Mouse (Mus musculus) T-helper 2 cell (primary cell): ENCODE data around the gene Efna5.

Experiments used
- in situ Hi-C: fragments of 300-600 bp; cut with MboI, MseI; formaldehyde crosslinking; loops from one replicate; pipeline ENCODE4 v1.15.1; 2025; ENCODE audit warnings: high pct_unique_total_duplicates

The Efna5 gene

DNA sequence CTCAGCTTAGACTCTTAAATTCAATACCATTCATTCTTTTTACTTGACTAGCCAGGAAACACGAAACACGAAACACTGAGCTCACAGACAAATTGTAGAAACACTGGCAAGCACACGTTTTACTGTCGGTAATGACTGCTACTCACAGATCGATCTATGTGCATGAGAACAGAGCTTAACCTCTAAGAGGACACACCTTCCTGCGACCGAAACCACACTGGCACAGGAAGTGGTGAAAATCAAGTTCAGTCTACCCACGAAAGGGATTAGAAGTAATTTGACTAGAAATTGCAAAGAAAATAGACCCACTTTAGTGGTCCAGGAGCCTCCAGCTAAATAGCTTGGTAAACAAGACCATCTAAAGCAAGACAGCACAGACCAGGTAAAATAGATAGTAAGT is 23.8 kb downstream of the Efna5 start:
- in situ Hi-C loops, result no loop called here

DNA sequence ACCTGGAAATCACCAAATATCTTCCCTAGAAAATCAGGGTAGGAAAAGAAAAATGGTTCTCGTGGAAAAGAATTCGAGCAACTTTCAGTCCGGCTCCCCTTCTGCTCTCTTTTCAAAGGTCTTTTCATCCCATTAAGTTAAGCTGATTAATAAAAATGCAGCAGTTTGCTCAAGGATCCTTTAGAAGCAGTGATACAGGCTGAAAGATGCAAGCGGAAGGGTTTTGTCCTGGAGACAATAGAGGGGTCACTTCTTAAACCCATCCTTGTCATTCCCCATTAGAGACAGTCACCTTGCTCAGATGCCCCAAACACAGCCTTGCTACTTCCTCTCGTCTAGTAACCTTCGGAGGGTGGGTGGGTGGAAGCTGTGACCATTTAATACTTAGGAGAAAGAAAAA is 27.4 kb downstream of the Efna5 start:
- in situ Hi-C loops, result no loop called here

DNA sequence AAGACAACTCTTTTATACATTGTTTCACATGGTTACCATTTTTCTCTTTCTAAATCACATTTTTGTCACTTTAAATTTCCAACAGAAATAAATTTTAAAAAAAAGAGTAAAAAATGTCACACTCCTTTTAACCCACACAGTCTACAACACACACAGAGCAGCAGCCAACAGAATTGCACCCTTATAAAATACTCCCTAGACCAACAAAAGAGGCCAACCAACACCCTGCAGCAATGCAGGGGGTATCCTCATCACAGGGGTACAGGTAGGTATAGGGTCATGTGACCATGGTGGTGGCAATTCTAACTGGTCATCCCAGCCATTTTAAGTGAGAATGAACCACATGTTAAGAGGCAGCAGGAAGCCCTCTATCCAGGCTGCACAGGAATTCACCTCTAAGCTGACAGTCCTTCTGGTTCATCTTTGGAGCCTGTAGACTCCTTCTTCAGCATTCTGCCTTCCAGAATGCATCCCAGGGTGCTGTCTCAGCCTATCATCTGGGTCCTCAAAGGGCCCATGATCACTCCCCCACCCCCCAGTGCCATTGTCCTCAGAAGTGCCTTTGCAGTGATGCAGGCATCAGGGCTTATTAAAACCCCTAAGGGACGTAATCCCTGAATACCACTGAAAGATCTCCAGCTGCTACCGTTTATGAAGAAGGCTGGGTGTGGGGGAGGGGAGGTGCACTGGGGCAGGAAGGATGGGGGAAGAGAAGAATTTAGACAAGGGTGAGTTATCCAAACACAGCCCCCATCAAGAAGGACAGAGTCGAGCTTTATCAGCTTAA is 28.1 kb downstream of the Efna5 start:
- in situ Hi-C loops, result no loop called here

DNA sequence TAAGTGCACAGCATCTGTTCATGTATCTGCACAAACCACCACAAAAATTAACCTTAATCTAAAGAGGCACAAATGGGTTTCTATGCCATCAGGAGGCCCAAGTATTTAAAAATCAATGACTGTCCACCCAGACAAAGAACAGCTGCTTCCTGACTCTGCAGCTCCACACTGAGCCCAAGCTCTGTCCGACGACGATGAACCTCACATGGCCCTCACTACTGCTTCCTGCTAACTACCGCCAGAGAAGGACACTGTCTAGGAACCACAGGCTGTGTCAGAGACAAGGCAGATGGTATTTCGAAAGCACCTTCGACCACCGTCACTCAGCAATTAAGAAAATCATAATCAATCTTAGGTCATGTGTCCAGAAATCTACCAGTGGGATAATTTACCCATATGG is 29.8 kb downstream of the Efna5 start:
- in situ Hi-C loops, result no loop called here

DNA sequence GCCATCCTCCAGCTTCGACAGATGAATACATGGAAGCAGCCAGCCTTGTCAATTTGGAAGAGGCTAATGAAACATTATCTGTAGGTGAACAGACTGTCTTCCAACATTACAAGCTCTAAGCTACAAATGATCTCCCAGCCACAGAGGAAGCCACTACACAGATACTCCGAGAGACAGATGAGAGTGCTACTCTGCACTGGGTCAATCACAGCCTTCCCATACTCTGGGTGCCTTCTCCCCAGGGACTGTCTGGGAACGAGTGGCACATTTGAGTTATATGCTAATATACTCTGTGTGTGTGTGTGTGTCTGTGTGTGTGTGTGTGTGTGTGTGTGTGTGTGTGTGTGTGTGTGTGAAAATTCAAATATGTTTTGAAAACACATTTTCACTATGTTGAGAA is 30.5 kb downstream of the Efna5 start:
- in situ Hi-C loops, result no loop called here

DNA sequence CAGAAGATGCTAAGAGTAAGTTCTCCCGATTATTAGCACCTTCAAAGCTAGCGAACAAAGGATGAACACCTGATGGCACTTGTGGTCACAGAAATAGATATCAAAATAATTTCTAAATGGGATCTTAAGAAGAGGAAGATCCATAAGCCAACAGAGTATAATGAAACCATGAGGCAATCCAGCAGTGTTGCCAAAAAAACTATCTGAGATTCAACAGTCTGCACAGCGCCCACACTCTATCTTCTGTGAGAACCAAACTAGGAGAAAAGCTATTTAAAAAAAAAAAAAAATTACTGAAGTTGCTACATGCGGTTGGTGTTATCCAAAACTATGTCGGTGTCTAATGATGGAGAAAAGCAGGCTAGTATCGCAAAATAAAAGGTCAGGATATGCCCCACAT is 31.4 kb downstream of the Efna5 start:
- in situ Hi-C loops, result no loop called here

DNA sequence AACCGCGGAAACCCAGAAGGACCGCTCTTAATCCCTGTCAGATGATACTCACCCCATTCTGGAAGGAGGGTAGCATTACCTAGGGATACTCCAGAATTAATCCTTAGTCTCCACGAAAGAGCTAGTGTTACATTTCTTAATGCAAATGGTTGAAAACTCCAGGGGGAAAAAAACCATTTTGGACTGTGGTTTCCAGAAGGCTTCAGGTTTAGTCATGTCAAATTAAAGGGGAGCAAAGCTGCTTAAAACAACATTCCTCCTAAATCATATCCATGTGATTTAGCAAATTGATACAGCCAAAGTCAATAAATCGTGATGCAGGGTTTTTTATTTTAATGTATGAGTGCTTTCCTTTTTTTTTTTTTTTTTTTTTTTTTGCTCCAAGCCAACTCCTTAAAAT is 35.5 kb downstream of the Efna5 start:
- in situ Hi-C loops, result no loop called here

DNA sequence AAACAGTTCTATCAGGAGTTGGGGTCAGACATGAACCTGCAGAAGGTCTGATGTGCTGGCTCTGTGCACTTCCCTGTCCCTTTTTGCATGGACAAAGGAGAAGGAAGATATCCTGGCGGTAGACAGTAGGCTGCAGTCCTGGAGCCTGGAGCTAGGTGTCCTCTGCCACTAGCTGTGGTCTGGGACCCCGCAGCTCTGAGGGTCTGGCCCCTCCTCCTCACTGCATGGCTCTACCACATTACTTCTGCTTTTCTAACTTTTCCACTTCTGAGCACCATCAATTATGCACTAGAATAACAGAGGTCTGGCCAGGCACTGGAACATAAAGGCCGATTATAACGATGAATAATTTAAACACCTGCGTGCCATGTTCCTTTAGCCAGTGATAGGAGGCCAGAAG is 36.8 kb downstream of the Efna5 start:
- in situ Hi-C loops, result no loop called here

DNA sequence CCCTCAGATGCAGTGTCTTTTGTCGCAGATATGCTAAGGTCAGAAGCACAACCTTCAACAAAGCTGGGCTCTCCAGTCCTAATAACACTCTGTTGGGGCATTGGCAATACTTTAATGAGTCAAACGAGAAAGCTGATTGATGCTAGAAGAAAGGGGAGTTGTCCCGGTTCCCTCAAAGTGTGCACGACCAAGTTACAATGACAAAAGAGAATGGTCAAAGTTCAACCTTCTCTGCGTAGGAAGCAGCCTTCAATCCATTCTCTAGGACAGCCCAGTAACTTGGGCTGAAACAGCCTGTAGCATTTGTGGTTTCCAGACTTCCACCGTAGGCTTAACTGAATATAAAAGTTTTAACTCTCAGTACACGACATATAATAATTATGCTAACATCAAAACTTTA is 43.8 kb downstream of the Efna5 start:
- in situ Hi-C loops, result no loop called here

DNA sequence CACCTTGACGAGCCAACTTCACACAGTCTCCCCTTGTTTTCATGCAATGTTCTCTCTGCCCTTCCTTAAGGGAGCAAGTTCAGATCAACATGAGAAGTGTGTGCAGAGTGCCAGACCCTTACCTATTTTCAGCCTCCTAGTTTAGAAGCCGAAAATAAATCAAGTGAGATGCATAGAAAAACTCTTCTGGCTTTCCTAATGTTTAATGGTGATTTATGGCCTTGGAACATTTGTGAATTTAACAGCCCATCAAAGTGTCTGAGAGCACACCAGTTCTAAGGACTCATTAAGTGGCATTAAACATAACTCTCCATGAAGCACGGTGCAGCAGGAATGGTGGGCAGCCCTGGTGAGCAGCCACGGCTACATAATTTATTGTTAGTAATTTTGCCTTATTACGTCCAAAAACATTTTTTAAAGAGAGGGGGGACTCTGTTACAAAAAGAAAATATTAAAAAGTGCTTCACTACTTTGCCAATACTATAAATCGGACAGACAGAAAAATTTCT is 44.5 kb downstream of the Efna5 start:
- in situ Hi-C loops, result no loop called here

DNA sequence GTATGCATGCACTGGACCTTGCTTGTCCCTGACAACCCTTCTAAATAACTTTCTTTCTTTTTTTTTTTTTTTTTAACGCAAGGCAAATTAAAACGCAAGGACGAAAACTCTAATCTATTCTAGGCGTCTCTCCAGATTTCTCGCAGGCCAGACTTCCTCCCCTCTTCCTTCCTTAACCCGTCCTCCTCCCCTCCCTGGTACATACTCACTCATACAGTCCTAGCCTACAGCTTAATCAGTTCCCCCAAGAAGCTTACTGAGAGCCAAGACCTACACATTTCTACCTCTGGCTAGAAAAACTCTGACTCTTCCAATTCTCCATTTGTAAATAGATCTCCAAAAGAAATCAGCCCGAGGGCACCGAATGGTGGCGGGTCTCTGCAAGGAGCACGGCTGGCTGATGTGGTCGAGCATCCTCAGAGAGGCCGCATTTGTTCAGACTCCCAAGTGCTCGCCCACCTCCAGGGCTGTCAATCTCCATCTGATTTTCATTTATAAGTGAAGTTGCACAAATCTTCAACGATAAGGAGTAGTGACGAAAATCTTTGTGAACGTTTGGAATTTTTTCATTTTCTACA is 48.5 kb downstream of the Efna5 start:
- in situ Hi-C loops, result no loop called here

DNA sequence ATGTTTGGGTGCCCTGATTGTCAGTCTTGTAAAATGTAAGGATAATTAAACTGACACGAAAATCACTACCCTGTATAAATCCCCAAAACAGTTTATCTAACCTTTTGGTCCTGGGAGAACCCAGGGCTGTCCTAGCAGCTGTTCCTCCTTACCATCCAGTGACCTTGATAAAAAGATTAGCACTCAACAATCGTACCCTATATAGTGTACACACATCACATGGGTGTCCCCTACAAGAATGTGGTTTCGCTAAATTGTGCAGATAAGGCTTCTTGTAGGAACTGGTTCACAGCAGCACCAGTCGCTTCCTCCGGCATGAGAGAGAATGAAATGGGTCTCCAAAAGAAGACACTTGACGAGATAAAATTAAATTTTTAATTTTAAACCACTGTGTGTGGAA is 53.6 kb downstream of the Efna5 start:
- in situ Hi-C loops, result no loop called here

DNA sequence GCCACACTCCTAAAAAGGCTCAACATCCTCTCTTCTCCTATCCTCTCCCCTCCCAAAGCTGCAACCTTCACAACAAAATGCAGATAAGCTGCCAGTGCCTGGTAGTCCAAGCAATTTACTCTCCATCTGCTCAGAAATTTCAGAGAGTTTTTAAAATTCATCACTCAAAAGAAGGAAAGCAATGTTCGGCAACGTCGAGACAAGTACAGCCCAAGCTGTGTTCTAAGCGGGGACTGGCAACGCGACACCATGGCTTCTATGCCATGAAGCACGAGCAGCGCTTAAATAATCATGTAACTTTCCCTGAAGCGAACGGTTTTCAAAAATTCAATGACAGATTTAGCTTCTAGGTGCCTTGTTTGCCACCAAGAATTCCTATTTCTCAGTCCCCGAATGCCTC is 59.9 kb downstream of the Efna5 start:
- in situ Hi-C loops, result no loop called here

DNA sequence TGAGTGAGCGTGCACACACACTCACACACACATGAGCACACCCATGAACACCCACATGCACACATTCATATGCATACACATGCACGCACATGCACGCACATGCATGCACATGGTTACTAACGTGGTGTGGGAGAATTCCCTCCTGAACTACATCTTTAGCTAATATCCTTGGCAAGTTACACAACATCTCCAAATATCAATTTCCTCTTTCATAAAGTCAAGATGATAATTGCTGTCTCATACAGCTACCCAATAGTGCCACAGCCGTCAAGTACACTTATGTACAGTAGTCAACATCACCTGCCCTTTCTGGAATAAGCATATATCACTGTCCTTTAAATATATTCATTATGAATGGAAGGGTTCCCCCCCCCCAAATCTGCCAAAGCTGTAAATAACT is 61.2 kb downstream of the Efna5 start:
- in situ Hi-C loops, result no loop called here

DNA sequence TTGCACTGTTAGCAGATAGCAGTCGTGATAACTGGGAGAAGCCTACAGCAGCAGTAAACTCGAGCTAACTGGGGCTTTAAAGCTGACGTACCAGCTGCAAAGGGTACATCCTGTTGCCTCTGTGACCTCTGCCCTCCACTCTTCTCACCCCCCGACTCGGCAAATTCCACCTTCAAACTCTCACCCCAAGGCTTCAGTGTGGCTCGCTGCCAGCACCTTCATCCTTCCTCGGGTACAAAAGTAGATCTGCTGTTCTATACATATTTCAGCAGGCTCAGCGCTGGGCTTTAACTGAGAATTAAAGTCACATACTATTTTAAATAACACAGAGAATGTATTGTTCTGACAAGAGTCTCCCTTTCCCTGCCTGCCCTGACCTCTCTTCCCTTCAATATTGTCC is 62.3 kb downstream of the Efna5 start:
- in situ Hi-C loops, result no loop called here

DNA sequence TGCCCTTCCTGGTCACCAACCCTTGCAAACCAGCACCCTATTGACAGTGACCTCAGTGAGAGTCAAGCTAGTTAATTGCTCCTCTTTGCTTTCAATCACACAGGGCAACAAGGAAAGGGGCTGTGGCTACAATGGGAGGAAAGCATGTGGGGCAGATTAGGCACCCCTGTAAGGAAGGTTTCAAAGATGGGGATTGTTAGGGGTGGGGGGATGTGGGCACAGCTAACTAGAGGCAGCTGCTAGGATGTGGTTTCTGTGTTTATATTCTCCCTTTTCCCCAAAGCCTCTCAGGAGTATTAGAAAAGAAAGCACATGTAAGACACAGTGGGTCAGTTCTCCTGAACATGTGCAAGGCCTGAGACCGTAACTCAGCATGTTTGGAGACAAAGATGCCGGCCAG is 62.8 kb downstream of the Efna5 start:
- in situ Hi-C loops, result no loop called here

DNA sequence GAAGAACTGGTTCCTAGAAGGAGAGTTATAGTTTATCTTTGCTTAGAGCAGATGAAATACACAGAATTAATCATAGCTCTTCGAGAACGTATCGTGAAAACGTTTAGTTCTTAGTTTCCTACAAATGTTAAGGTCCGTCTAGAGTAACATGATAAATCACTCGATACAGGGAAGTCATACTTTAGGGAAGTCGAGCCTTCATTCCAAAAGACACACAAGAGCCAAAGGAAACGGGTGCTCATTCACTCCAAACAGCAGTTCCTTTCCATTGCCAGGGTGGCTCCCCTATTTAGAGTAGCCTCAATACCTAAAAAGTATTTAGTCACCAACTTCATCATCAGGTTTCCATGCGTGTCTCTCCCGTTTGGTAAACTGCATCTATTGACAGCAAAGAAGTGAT is 64.2 kb downstream of the Efna5 start:
- in situ Hi-C loops, result no loop called here

DNA sequence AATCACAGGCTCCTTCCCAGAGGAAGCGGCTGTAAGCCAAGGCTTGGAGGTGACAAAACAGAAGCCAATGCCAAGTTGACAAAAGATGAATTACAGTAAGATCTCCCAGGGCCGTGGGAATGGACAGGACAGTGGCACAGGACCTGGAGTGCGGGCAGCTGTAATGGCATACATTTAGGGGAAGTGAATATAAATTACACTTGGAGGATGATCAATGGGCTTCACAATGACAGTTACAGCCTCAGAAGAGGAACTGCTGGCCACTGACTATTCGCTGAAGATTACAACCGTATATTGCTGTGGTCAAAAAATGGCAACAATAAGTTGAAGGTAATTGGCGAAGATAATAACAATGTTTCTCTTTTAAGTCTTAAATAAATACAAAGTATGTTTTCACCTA is 67.7 kb downstream of the Efna5 start:
- in situ Hi-C loops, result no loop called here

DNA sequence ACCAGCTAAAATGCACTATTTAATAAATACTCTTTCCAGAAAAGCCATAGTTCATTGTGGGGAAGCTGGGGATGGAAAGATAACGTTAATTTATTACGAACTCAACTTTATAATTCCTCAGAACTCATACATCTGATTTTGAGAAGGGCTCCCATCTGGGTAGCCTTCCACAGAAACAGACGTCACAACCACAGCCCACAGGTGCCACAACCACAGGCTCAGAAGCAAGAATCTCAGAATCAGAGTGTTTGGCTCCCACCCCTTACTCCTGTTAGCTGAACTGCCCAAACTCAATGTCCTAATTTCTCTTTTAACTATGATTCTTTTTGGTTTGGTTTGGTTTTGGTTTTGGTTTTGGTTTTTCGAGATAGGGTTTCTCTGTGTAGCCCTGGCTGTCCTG is 73.2 kb downstream of the Efna5 start:
- in situ Hi-C loops, result loop anchor here (5.0 kb wide), 1 partner anchor 74 kb away; the partner anchor contains the start of gene Efna5

DNA sequence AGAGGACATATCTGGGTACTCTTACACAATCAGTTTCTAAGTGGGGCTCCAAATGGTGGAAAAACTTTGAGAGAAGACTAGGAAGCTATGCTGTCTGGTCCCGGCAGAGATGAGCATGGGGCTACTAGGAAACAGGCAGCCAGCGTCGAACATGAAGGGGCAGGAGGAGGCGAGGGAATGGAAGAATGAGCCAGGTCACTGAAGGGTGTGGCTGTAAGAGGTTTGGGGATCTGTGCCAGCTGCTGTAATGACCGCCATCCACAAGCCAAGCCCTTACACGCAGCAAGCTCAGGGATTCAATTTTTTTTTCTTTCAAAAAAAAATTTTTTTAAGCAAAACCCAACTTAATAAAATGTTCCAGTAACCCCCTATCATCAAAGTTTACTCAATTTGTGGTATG is 74.5 kb downstream of the Efna5 start:
- in situ Hi-C loops, result loop anchor here (5.0 kb wide), 1 partner anchor 76 kb away; the partner anchor contains the start of gene Efna5

DNA sequence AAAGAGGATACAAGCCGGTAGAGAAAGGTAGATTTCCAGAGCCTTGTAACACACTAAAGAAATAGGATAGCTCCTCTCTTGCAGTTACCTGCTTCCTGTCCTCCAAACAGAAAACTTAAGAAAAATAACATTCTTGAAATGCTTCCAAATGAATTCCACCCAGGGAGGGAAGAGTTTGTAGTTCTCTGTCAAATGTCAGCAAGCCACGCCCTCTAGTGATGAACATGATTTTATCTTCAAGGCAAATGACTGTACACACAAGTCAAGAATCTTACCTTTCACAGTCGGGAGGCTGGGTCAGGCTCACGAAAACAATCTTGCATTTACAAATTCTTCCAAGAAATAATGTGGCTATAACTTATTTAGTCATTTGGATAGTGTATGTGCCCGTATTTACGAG is 78.4 kb downstream of the Efna5 start:
- in situ Hi-C loops, result no loop called here

DNA sequence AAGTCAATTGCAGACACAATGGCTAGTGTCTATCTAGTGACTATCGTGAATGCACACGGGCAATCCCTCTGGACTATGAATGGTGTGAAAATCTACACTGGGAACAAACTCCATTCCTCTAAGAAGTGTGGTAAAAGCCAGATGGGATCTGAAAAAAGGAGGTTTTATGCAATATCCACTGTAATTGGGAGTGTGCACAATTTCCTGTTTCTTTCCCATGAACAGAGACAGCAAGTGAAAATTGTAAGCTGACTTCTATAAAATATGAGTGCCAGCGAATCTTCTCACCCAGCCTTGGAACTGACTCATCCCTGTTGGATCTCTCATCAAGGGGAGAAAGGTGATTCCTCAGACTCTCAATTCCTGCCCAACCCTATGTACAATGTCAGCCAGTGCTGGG is 83.8 kb downstream of the Efna5 start:
- in situ Hi-C loops, result no loop called here
